Mouse (Mus musculus) testis, adult 2 months (tissue): ENCODE measurements at regions not wholly inside any gene's neighbourhood (a gene's known extent, or its start where the extent isn't known, plus 50 kb on each side); places are given as distances from the start of the nearest gene placed in this dataset.
A peak's percentile ranks its signal among the peaks of the same experiment; 100 is the strongest.

Experiments used
- H3K27ac ChIP-seq: fragments of 200-500 bp; 2 replicates; pipeline ENCODE4 v1.5.1; 2012; ENCODE audit warnings: low read depth, low read length; ENCODE audit not compliant: control insufficient read depth, insufficient read depth
- H3K27me3 ChIP-seq: fragments of 200-500 bp; 2 replicates; pipeline ENCODE4 v1.6.1; 2012; ENCODE audit warnings: mild to moderate bottlenecking, low read length, moderate library complexity; ENCODE audit not compliant: control insufficient read depth, insufficient read depth
- H3K36me3 ChIP-seq: fragments of 200-500 bp; 2 replicates; pipeline ENCODE4 v1.6.1; 2012; ENCODE audit warnings: mild to moderate bottlenecking, low read length; ENCODE audit not compliant: control insufficient read depth, insufficient read depth
- H3K4me1 ChIP-seq: fragments of 200-500 bp; 2 replicates; pipeline ENCODE4 v1.6.1; 2012; ENCODE audit warnings: low read length; ENCODE audit not compliant: control insufficient read depth, insufficient read depth
- H3K4me3 ChIP-seq: fragments of 200-500 bp; 2 replicates; pipeline ENCODE4 v1.5.1; 2012; ENCODE audit warnings: low read depth, mild to moderate bottlenecking, low read length, moderate library complexity, mixed read lengths; ENCODE audit not compliant: control insufficient read depth
- CTCF ChIP-seq: fragments of 200-500 bp; IDR thresholded peaks from 2 replicates; pipeline ENCODE4 v1.5.1; 2012; ENCODE audit warnings: low read depth, mild to moderate bottlenecking, inconsistent platforms, low read length, moderate library complexity; ENCODE audit not compliant: control insufficient read depth, insufficient read depth, insufficient replicate concordance
- POLR2A ChIP-seq: fragments of 200-500 bp; IDR thresholded peaks from 2 replicates; pipeline ENCODE4 v1.6.1; 2012; ENCODE audit warnings: low read depth, mild to moderate bottlenecking, inconsistent platforms, low read length, moderate library complexity; ENCODE audit not compliant: control insufficient read depth

- no peak for TF ChIP-seq CTCF
- no peak for TF ChIP-seq POLR2A
Measured at GRCm38 (mm10) chr2:117570987-117571386, 228.2 kb upstream of the Rasgrp1 start.

GRCm38 (mm10) chr2:117587381-117587780 is 244.6 kb upstream of the Rasgrp1 start:
- Histone ChIP-seq H3K27ac (no peak overlapping the region), H3K27me3 (no peaks in the 10 kb centered on the region), H3K4me1 (no peaks in the 10 kb centered on the region), H3K4me3 (no peak overlapping the region), H3K36me3 (no peaks in the 10 kb centered on the region)
- TF ChIP-seq POLR2A (no peak), CTCF (no peak)

More at GRCm38 (mm10) chr2:117570987-117571386, 228.2 kb upstream of the Rasgrp1 start:
- H3K36me3 ChIP-seq = no peaks in the 10 kb centered on the region
- H3K27me3 ChIP-seq = no peaks in the 10 kb centered on the region
- H3K27ac ChIP-seq = no peak overlapping the region
- no peaks in the 10 kb centered on the region for H3K4me1 ChIP-seq
- no peak overlapping the region for H3K4me3 ChIP-seq

GRCm38 (mm10) chr2:117595028-117595427 is 252.2 kb upstream of the Rasgrp1 start:
- H3K4me3 ChIP-seq = no peak overlapping the region
- H3K36me3 ChIP-seq = no peaks in the 10 kb centered on the region
- no peaks in the 10 kb centered on the region for H3K27me3 ChIP-seq
- H3K4me1 ChIP-seq = no peaks in the 10 kb centered on the region
- no peak overlapping the region for H3K27ac ChIP-seq
- no peak for TF ChIP-seq POLR2A
- TF ChIP-seq CTCF = no peak

- Histone ChIP-seq H3K27ac (no peak overlapping the region), H3K4me3 (no peak overlapping the region), H3K27me3 (no peaks in the 10 kb centered on the region), H3K4me1 (no peaks in the 10 kb centered on the region), H3K36me3 (no peaks in the 10 kb centered on the region)
- TF ChIP-seq CTCF (no peak), POLR2A (no peak)
Measured at GRCm38 (mm10) chr2:117597573-117597972, 254.8 kb upstream of the Rasgrp1 start.

- no peaks in the 10 kb centered on the region for H3K4me1 ChIP-seq
- no peaks in the 10 kb centered on the region for H3K27me3 ChIP-seq
- TF ChIP-seq POLR2A = no peak
- no peak for TF ChIP-seq CTCF
- H3K36me3 ChIP-seq = no peaks in the 10 kb centered on the region
- H3K27ac ChIP-seq = no peak overlapping the region
- H3K4me3 ChIP-seq = no peak overlapping the region
Measured at GRCm38 (mm10) chr2:117614772-117615171, 272.0 kb upstream of the Rasgrp1 start.

- TF ChIP-seq POLR2A (no peak), CTCF (no peak)
- H3K27ac ChIP-seq = no peak overlapping the region
- H3K27me3 ChIP-seq = no peaks in the 10 kb centered on the region
Measured at GRCm38 (mm10) chr2:117618063-117618462, 275.3 kb upstream of the Rasgrp1 start.

GRCm38 (mm10) chr2:117623955-117624354 is 281.2 kb upstream of the Rasgrp1 start:
- Histone ChIP-seq H3K4me1 (no peaks in the 10 kb centered on the region), H3K36me3 (no peaks in the 10 kb centered on the region), H3K27ac (no peak overlapping the region), H3K27me3 (no peaks in the 10 kb centered on the region), H3K4me3 (no peak overlapping the region)
- TF ChIP-seq CTCF (0 out of 2 replicates have a peak, but pooled peaks have one; percentile 15), POLR2A (no peak)

More at GRCm38 (mm10) chr2:117618063-117618462, 275.3 kb upstream of the Rasgrp1 start:
- H3K4me3 ChIP-seq = no peak overlapping the region
- H3K4me1 ChIP-seq = no peaks in the 10 kb centered on the region
- H3K36me3 ChIP-seq = no peaks in the 10 kb centered on the region

GRCm38 (mm10) chr2:117634906-117635305 is 292.1 kb upstream of the Rasgrp1 start:
- Histone ChIP-seq H3K36me3 (no peaks in the 10 kb centered on the region), H3K27me3 (no peaks in the 10 kb centered on the region), H3K27ac (no peak overlapping the region), H3K4me3 (no peak overlapping the region), H3K4me1 (no peaks in the 10 kb centered on the region)
- TF ChIP-seq CTCF (no peak), POLR2A (no peak)
